Mouse (Mus musculus): ENCODE data around the gene Gm6370.
"Not testable (repeated sequence)": the region's sequence is repeated elsewhere in the genome, so short reads cannot be mapped to it uniquely, and the experiment has no call there.

Gm6370 gene

DNA sequence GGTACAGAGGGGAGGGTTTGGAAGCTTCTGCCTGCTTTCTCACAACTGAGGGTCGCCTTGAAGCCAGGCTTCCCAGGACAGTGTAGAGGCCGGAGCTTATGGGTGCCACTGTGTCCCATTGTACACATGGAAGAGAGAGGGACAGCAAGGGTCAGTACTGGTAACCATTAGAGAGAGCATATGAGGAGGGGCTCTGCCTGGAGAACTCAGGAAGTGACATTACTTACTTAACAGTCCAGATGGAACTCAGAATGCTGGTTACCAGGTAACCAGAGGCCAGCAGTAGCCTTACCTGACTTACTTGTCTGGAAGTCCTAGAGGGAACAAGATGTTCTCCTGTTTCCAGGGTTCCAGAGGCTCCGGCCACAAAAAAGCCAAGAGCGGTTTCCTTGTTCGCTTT lies at the start of gene Gm6370:
Gm6370 (plus strand) TSS at position 301 of the 400 bp plus-strand sequence.
- not testable (repeated sequence) for DNase-seq (ENCODE audit: low read depth, low spot score); H3K27me3 ChIP-seq (ENCODE audit: control insufficient read depth, insufficient read depth, low read length, poor library complexity, severe bottlenecking); H3K36me3 ChIP-seq (ENCODE audit: control insufficient read depth, insufficient read depth, low read length, poor library complexity, severe bottlenecking)

DNA sequence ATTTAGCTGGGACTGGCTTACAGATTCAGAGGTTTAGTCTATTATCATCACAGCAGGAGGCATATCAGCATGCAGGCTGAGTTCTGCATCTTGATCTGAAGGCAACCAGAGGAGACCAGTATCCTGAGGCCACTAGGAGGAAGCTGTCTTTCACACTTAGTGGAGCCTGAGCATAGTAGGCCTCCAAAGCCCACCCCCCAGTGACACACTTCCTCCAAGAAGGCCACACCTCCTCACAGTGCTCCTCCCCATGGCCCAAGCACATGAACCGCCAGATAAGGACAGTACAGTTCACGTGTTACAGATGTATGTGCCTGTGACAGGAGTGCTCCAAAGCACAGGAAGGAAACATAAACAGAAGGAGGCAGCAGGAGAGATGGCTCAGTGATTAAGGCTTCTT lies 48.4 kb upstream of the Gm6370 start:
- Histone ChIP-seq H3K36me3 (ENCODE audit: control insufficient read depth, insufficient read depth, low read length, poor library complexity, severe bottlenecking) (no peaks in the 10 kb centered on the region), H3K27me3 (ENCODE audit: control insufficient read depth, insufficient read depth, low read length, poor library complexity, severe bottlenecking) (no peaks in the 10 kb centered on the region)
- DNase-seq (ENCODE audit: low read depth, low spot score): no peak

DNA sequence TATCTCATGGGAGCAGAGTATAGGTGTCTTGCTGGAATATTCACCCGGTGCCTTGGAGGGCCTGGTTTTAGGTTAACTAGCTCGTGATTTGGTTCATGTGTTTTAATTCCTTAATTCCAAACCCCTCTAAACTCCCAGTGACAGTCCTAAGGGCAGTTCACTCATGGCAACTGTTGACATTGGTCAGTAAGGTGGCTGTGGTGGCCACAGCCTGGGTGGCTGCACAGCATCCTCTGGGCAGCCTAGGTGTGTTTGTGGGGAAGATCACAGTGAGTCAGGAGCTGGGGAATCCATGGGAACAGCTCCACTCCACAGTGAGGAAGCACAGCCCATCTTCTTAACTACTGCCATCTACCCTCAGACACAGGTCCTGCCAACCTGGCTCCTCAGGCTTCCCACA lies 44.5 kb upstream of the Gm6370 start:
- no peaks in the 10 kb centered on the region for H3K36me3 ChIP-seq (ENCODE audit: control insufficient read depth, insufficient read depth, low read length, poor library complexity, severe bottlenecking)
- DNase-seq (ENCODE audit: low read depth, low spot score): no peak
- H3K27me3 ChIP-seq (ENCODE audit: control insufficient read depth, insufficient read depth, low read length, poor library complexity, severe bottlenecking): no peaks in the 10 kb centered on the region

DNA sequence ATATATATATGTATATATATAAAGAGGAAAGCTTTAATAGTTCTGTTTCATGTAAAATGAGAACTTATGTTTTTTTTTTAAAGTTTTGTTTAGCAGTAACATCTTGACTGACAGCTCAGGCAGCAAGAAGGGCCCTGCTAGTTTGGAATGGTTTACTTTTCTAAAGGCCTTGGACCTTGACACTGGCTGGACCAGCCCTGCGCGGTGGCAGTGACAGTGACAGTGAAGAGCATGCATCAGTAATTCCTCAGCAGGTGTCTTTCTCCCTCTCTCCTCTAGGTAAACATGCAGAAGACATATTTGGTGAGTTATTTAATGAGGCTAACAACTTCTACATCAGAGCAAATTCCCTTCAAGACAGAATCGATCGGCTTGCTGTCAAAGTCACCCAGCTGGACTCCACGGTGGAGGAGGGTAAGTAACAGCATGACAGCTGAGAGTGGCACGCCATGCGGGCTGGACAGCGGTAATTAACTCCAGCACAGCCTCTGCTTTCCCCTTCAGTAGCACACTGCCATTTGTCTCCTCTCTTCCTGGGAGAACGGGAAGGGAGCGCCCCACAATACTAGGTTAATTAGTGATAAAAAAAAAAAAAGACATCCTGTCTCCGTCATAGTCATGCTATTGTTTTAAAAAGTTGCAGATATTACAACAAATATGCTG lies 39.4 kb upstream of the Gm6370 start:
- H3K27me3 ChIP-seq (ENCODE audit: control insufficient read depth, insufficient read depth, low read length, poor library complexity, severe bottlenecking): no peaks in the 10 kb centered on the region; the same call in 1 of the 2 replicates
- DNase-seq (ENCODE audit: low read depth, low spot score): no peak
- no peaks in the 10 kb centered on the region for H3K36me3 ChIP-seq (ENCODE audit: control insufficient read depth, insufficient read depth, low read length, poor library complexity, severe bottlenecking)

DNA sequence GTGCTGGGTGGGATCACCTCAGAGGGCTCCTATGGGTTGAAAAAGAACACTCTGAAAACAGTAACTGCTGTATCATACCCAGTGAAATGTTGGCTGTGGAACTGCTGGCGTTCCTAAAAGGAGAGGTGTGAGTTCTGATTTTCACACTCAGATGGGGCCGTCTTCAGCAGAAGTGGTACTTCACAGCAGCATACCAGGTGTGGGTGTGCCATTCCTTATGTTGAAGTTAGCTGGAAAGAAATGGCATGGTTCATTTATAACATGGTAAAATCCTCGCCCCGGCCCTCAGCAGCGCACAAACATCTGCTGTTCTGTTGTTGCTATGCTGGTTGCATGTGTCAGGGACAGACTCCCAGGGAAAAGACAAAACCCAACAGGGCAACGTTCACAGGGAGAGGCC lies 37.6 kb upstream of the Gm6370 start:
- DNase-seq (ENCODE audit: low read depth, low spot score): no peak
- Histone ChIP-seq H3K36me3 (ENCODE audit: control insufficient read depth, insufficient read depth, low read length, poor library complexity, severe bottlenecking) (no peaks in the 10 kb centered on the region), H3K27me3 (ENCODE audit: control insufficient read depth, insufficient read depth, low read length, poor library complexity, severe bottlenecking) (no peaks in the 10 kb centered on the region; the same call in 1 of the 2 replicates)

DNA sequence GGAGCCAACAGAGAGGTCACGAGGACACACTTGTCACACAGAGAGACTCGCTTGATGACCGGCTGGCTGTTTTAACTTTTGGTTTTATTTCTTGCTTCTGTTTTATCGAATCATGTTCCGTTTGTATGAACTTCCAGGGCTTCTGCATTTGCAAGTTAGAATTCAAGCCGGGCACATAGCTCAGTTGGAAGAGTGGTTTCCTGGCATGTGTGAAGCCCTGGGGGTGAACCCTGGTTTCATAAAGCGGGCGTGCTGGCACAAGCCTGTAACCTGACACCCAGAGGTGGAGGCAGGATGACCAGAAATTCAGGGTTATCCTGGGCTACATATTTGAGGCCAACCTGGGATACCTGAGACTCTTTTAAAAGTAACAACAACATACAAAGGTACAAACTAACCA lies 29.6 kb upstream of the Gm6370 start:
- H3K36me3 ChIP-seq (ENCODE audit: control insufficient read depth, insufficient read depth, low read length, poor library complexity, severe bottlenecking): no peaks in the 10 kb centered on the region
- no peak for DNase-seq (ENCODE audit: low read depth, low spot score)
- H3K27me3 ChIP-seq (ENCODE audit: control insufficient read depth, insufficient read depth, low read length, poor library complexity, severe bottlenecking): no peaks in the 10 kb centered on the region; the same call in 1 of the 2 replicates

DNA sequence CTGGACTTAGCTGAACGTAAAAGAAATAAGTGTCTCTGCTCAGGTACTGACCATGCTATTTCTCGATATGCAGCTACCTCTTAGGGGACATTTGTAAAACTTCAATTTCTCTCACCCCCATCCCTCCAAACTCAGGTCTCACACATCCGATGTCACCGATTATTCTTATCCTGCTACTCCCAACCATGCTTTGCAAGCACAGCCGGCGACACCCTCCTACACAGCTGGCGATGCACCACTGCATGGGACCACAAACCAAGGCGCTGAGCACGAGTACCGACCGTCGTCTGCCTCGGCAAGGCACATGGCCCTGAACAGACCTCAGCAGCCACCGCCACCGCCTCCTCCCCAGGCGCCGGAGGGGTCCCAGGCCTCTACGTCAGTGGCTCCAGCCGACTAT lies 24.5 kb upstream of the Gm6370 start:
- no peaks in the 10 kb centered on the region for H3K27me3 ChIP-seq (ENCODE audit: control insufficient read depth, insufficient read depth, low read length, poor library complexity, severe bottlenecking)
- DNase-seq (ENCODE audit: low read depth, low spot score): no peak
- no peaks in the 10 kb centered on the region for H3K36me3 ChIP-seq (ENCODE audit: control insufficient read depth, insufficient read depth, low read length, poor library complexity, severe bottlenecking)

DNA sequence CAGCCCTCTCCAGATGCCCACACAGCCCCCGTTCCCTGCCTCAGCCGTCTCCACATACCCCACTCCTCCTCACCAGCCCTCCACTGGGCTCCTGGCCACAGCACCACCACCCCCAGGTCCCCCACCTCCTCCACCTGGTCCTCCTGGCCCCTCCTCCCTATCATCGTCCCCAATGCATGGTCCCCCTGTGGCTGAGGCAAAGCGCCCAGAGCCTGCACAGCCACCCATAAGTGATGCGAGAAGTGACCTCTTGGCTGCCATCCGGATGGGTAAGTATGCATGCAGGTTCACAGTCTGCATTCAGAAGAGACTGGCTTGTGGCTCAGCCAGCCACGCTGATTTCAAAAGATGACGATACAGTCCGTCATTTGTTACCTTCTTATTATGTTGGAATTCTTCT lies 22.9 kb upstream of the Gm6370 start:
- no peak for DNase-seq (ENCODE audit: low read depth, low spot score)
- H3K36me3 ChIP-seq (ENCODE audit: control insufficient read depth, insufficient read depth, low read length, poor library complexity, severe bottlenecking): no peaks in the 10 kb centered on the region
- no peaks in the 10 kb centered on the region for H3K27me3 ChIP-seq (ENCODE audit: control insufficient read depth, insufficient read depth, low read length, poor library complexity, severe bottlenecking)

DNA sequence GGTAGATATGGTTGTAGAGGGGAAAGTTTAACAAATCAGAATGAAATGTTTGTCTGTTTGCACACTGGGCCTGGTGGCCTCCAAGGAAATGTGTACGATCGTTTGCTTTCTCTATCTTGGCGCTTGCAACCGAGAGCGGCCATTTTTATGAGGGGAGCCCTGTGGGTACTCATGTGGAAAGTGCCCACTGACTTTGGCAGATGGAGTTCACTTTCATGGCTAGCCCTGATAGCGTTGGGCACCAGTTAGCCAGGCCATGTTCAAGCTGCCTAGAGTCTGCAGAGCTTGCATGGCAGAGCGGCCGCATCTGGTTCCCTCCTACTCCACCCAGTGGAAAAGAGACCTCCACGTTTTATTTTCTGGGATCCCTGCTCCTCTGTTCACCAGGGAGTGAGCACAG lies 20.3 kb upstream of the Gm6370 start:
- peaks cover 1% of the 10 kb centered on the region; the same call in 1 of the 2 replicates for H3K27me3 ChIP-seq (ENCODE audit: control insufficient read depth, insufficient read depth, low read length, poor library complexity, severe bottlenecking)
- DNase-seq (ENCODE audit: low read depth, low spot score): no peak
- H3K36me3 ChIP-seq (ENCODE audit: control insufficient read depth, insufficient read depth, low read length, poor library complexity, severe bottlenecking): no peaks in the 10 kb centered on the region

DNA sequence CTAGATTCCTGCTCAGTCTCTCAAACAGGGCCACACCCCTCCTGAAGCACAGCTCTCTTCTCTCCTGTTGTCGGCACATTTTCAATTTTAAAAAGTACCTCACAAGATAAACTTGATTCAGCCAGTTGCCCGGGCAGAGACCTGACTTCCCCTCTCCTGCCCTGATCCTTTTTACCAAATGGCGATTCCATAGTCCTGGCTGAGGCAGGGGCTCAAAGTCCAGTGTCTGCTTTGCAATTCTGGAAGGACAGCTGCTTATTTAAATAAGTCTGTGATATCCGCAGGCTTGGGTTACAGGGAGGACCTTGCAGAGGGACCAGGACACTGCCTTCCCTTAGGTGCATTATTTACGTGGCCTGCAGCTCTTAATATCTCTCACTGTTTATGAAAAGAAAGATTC lies 19.9 kb upstream of the Gm6370 start:
- Histone ChIP-seq H3K27me3 (ENCODE audit: control insufficient read depth, insufficient read depth, low read length, poor library complexity, severe bottlenecking) (peaks cover 1% of the 10 kb centered on the region; the same call in 1 of the 2 replicates), H3K36me3 (ENCODE audit: control insufficient read depth, insufficient read depth, low read length, poor library complexity, severe bottlenecking) (no peaks in the 10 kb centered on the region)
- DNase-seq (ENCODE audit: low read depth, low spot score): no peak

DNA sequence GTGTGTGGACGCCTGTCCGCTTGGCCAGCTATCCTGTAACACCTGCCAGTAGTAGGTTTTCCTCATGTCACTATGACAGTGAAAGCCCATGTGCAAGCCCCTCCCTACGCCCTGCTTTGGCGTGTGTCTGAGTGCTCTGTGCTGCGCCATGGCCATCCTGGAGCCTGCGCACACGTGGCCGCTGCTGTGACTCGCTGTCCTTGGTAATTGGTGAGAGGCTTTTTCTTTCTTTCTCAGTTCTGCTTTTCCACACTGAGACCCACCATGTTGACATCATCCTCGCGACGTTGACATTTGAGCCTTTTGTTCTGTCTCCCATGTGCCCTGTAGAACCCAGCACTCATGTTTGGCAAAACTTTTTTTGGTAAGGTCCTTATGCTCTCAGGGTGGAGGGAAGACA lies 19.3 kb upstream of the Gm6370 start:
- peaks cover 1% of the 10 kb centered on the region; the same call in 1 of the 2 replicates for H3K27me3 ChIP-seq (ENCODE audit: control insufficient read depth, insufficient read depth, low read length, poor library complexity, severe bottlenecking)
- no peaks in the 10 kb centered on the region for H3K36me3 ChIP-seq (ENCODE audit: control insufficient read depth, insufficient read depth, low read length, poor library complexity, severe bottlenecking)
- no peak for DNase-seq (ENCODE audit: low read depth, low spot score)

DNA sequence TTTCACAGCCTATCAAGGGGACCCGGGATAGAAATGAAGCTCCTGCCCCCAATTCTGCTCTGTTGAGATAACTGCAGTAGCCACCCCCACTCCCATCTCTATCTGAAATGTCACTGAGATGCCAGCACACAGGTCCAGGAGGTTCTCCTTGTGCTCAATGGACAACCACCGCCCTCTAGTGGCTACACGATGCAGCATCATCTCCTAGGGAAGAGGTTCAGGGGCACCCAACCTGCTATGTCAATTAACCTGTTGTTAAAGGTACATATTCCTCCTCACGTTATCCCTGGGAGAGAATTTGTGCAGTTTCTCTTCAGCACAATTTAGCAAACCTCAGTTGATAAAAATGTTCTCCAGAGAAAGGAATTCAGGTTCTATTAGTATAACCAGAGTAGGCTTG lies 11.6 kb upstream of the Gm6370 start:
- not testable (repeated sequence) for DNase-seq (ENCODE audit: low read depth, low spot score); H3K36me3 ChIP-seq (ENCODE audit: control insufficient read depth, insufficient read depth, low read length, poor library complexity, severe bottlenecking)

DNA sequence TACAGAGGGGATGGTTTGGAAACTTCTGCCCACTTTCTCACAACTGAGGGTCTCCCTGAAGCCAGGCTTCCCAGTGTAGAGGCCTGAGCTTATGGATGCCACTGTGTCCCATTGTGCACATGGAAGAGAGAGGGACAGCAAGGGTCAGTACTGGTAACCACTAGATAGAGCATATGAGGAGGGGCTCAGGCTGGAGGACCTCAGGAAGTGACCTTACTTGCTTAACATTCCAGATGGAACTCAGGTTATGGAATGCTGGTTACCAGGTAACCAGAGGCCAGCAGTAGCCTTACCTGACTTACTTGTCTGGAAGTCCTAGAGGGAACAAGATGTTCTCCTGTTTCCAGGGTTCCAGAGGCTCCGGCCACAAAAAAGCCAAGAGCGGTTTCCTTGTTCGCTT lies 9.5 kb upstream of the Gm6370 start, which contains the start of gene Gm6408:
Gm6408 (plus strand) TSS at position 301 of the 400 bp plus-strand sequence.
- H3K27me3 ChIP-seq (ENCODE audit: control insufficient read depth, insufficient read depth, low read length, poor library complexity, severe bottlenecking); DNase-seq (ENCODE audit: low read depth, low spot score); H3K36me3 ChIP-seq (ENCODE audit: control insufficient read depth, insufficient read depth, low read length, poor library complexity, severe bottlenecking): not testable (repeated sequence)

More for the DNA sequence above, 11.6 kb upstream of the Gm6370 start:
- H3K27me3 ChIP-seq (ENCODE audit: control insufficient read depth, insufficient read depth, low read length, poor library complexity, severe bottlenecking): not testable (repeated sequence)

DNA sequence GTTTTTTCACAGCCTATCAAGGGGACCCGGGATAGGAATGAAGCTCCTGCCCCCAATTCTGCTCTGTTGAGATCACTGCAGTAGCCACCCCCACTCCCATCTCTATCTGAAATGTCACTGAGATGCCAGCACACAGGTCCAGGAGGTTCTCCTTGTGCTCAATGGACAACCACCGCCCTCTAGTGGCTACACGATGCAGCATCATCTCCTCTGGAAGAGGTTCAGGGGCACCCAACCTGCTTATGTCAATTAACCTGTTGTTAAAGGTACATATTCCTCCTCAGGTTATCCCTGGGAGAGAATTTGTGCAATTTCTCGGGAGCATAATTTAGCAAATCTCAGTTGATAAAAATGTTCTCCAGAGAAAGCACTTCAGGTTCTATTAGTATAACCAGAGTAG lies 2.2 kb upstream of the Gm6370 start:
- not testable (repeated sequence) for H3K27me3 ChIP-seq (ENCODE audit: control insufficient read depth, insufficient read depth, low read length, poor library complexity, severe bottlenecking); H3K36me3 ChIP-seq (ENCODE audit: control insufficient read depth, insufficient read depth, low read length, poor library complexity, severe bottlenecking); DNase-seq (ENCODE audit: low read depth, low spot score)

DNA sequence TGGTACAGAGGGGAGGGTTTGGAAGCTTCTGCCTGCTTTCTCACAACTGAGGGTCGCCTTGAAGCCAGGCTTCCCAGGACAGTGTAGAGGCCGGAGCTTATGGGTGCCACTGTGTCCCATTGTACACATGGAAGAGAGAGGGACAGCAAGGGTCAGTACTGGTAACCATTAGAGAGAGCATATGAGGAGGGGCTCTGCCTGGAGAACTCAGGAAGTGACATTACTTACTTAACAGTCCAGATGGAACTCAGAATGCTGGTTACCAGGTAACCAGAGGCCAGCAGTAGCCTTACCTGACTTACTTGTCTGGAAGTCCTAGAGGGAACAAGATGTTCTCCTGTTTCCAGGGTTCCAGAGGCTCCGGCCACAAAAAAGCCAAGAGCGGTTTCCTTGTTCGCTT lies 10.9 kb downstream of the Gm6370 start, which contains the start of gene 4930449I24Rik:
4930449I24Rik (plus strand) TSS at position 301 of the 400 bp plus-strand sequence.
- H3K36me3 ChIP-seq (ENCODE audit: control insufficient read depth, insufficient read depth, low read length, poor library complexity, severe bottlenecking): not testable (repeated sequence)

DNA sequence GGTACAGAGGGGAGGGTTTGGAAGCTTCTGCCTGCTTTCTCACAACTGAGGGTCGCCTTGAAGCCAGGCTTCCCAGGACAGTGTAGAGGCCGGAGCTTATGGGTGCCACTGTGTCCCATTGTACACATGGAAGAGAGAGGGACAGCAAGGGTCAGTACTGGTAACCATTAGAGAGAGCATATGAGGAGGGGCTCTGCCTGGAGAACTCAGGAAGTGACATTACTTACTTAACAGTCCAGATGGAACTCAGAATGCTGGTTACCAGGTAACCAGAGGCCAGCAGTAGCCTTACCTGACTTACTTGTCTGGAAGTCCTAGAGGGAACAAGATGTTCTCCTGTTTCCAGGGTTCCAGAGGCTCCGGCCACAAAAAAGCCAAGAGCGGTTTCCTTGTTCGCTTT lies 22.7 kb downstream of the Gm6370 start, which contains the start of gene Gm3402:
Gm3402 (plus strand) TSS at position 301 of the 400 bp plus-strand sequence.
- H3K36me3 ChIP-seq (ENCODE audit: control insufficient read depth, insufficient read depth, low read length, poor library complexity, severe bottlenecking); H3K27me3 ChIP-seq (ENCODE audit: control insufficient read depth, insufficient read depth, low read length, poor library complexity, severe bottlenecking); DNase-seq (ENCODE audit: low read depth, low spot score): not testable (repeated sequence)

More for the DNA sequence above, 10.9 kb downstream of the Gm6370 start, which contains the start of gene 4930449I24Rik:
- H3K27me3 ChIP-seq (ENCODE audit: control insufficient read depth, insufficient read depth, low read length, poor library complexity, severe bottlenecking); DNase-seq (ENCODE audit: low read depth, low spot score): not testable (repeated sequence)
